Mouse (Mus musculus) embryonic facial prominence, embryonic 11.5 days (tissue): ENCODE measurements around the gene Dchs1. TPM values are rescaled to one million over a fixed set of nuclear protein-coding genes. Genes with fewer than 3 reads are reported as not detected.

ENCODE experiments used
- ATAC-seq: fragments of 200-750 bp; cut with Nextera tagmentation; replicated peaks from 2 replicates; pipeline ENCODE4 v1.8.0; 2017; ENCODE audit warnings: low read depth; ENCODE audit not compliant: insufficient number of reproducible peaks, low FRiP score, low TSS enrichment
- DNase-seq: peaks from one replicate; pipeline ENCODE4 v3.0.0-alpha.2; 2015; ENCODE audit warnings: low spot score
- H3K27ac ChIP-seq: fragments of 300-500 bp; sonication (generic); replicated peaks from 2 replicates; pipeline ENCODE4 v1.5.1; 2014; ENCODE audit warnings: mild to moderate bottlenecking, low read depth, low read length, control low read depth
- H3K27me3 ChIP-seq: fragments of 300-500 bp; sonication (generic); 2 replicates; pipeline ENCODE4 v1.6.1; 2014; ENCODE audit warnings: mild to moderate bottlenecking, low read length, moderate library complexity, mixed read lengths; ENCODE audit not compliant: control insufficient read depth, insufficient read depth
- H3K36me3 ChIP-seq: fragments of 300-500 bp; sonication (generic); replicated peaks from 2 replicates; pipeline ENCODE4 v1.6.1; 2014; ENCODE audit warnings: low read depth, mild to moderate bottlenecking, low read length, moderate library complexity, mixed read lengths; ENCODE audit not compliant: control insufficient read depth, insufficient read depth
- H3K4me1 ChIP-seq: fragments of 300-500 bp; sonication (generic); 2 replicates; pipeline ENCODE4 v1.6.1; 2014; ENCODE audit warnings: low read length, mixed read lengths; ENCODE audit not compliant: control insufficient read depth, insufficient read depth
- H3K4me2 ChIP-seq: fragments of 300-500 bp; sonication (generic); 2 replicates; pipeline ENCODE4 v1.6.1; 2014; ENCODE audit warnings: low read depth, mild to moderate bottlenecking, control low read depth, low read length, moderate library complexity
- H3K4me3 ChIP-seq: fragments of 300-500 bp; sonication (generic); 2 replicates; pipeline ENCODE4 v1.5.1; 2014; ENCODE audit warnings: low read depth, low read length, control low read depth
- H3K9ac ChIP-seq: fragments of 300-500 bp; sonication (generic); replicated peaks from 2 replicates; pipeline ENCODE4 v1.6.1; 2014; ENCODE audit warnings: mild to moderate bottlenecking, control low read depth, low read length
- H3K9me3 ChIP-seq: fragments of 300-500 bp; sonication (generic); replicated peaks from 2 replicates; pipeline ENCODE4 v1.6.1; 2016; ENCODE audit warnings: mild to moderate bottlenecking, low read length, inconsistent platforms, mixed read lengths; ENCODE audit not compliant: control insufficient read depth
- WGBS: fragments of 180-500 bp; shearing (Covaris S2); extraction: QIAGEN DNeasy Blood & Tissue Kit; methylation state at CpG from one replicate; pipeline ENCODE4 v1.1.7; 2014; 5-methylcytosine and 5-hydroxymethylcytosine counted together
- polyA plus RNA-seq: library from polyadenylated mRNA; unstranded; fragments of >200 nt; fragmentation: Nextera tagmentation; extraction: Ambion mirVana; gene quantifications from 2 replicates; pipeline ENCODE4 v1.2.1, GENCODE M21; 2014

Gene Dchs1
- polyA plus RNA-seq, 1 experiment from 2014 or later: 18.5 TPM

DNA sequence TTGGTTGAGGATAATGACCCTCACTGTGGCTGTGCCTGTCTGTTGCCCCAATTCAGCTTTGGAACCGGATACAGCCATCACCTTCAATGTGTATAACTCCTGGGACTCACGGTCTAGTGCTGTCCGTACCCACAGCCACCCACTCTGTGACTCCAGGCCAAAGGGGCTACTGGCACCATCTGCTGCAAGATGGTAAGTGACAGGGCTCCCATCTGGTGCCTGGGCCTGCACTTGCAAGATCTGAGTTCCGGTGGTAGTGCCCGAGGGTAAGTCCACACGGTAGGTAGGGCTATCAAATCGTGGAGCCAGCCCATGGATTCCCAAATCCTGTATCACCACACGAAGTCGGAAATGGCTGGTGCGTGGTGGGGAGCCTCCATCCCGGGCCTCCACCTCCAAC is 23.1 kb downstream of the Dchs1 start:
- no peak overlapping the region for H3K4me2 ChIP-seq
- H3K4me1 ChIP-seq: peaks cover 2% of the 10 kb centered on the region; the same call in 1 of the 2 replicates
- peaks cover 6% of the 10 kb centered on the region; the same call in 1 of the 2 replicates for H3K27me3 ChIP-seq
- no peak overlapping the region for H3K27ac ChIP-seq
- 87% methylated on average over 11 of the region's 11 CpGs for WGBS
- ATAC-seq (no peak), DNase-seq (no peak)
- no peak overlapping the region for H3K4me3 ChIP-seq
- H3K9me3 ChIP-seq: no peaks in the 10 kb centered on the region
- H3K36me3 ChIP-seq: peaks cover 22% of the 10 kb centered on the region
- no peak overlapping the region for H3K9ac ChIP-seq

DNA sequence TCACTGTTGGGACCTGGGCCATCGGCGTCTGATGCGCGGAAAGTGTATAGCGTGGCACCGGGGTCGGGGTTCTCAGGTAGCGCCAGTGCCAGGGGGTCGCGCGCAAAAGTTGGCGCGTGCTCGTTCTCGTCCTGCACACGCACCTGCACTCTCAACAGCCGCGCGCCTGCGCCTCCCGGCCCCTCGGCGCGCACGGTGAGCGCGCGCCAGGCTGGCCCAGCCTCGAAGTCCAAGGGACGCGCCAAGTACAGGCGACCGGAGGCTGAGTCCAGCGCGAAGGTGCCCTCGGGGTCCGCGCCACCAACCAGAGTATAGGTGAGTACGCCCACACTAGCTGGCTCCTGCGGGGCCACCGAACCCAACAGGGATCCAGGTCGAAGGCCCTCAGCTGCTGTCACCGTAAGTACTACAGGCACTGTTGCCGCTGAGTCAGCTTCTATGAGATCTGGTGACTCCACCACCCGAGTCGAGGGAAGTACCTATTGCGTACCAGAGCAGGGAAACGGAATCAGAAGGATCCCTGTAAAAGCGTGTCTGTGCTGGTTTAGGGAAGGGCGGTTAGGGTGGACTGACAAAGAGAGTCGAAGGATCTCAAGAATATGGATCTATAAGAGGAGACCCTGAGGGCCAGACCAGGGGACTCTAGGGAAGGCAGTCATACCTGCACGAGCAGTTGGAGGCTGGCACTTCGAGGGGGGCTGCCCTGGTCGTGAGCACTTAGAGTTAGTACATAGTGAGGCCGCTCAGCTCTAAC is 24.8 kb downstream of the Dchs1 start:
- peaks cover 32% of the 10 kb centered on the region for H3K36me3 ChIP-seq
- H3K4me3 ChIP-seq: no peak overlapping the region
- H3K9ac ChIP-seq: no peak overlapping the region
- 25% methylated on average over 55 of the region's 55 CpGs for WGBS
- no peak for DNase-seq
- peak overlapping the region; percentile 7 for H3K4me2 ChIP-seq
- no peak overlapping the region for H3K27ac ChIP-seq
- 0 out of 2 replicates have a peak, but pooled peaks have one; percentile 14 for ATAC-seq
- peaks cover 6% of the 10 kb centered on the region; the same call in 1 of the 2 replicates for H3K27me3 ChIP-seq
- H3K4me1 ChIP-seq: no peaks in the 10 kb centered on the region
- no peaks in the 10 kb centered on the region for H3K9me3 ChIP-seq

DNA sequence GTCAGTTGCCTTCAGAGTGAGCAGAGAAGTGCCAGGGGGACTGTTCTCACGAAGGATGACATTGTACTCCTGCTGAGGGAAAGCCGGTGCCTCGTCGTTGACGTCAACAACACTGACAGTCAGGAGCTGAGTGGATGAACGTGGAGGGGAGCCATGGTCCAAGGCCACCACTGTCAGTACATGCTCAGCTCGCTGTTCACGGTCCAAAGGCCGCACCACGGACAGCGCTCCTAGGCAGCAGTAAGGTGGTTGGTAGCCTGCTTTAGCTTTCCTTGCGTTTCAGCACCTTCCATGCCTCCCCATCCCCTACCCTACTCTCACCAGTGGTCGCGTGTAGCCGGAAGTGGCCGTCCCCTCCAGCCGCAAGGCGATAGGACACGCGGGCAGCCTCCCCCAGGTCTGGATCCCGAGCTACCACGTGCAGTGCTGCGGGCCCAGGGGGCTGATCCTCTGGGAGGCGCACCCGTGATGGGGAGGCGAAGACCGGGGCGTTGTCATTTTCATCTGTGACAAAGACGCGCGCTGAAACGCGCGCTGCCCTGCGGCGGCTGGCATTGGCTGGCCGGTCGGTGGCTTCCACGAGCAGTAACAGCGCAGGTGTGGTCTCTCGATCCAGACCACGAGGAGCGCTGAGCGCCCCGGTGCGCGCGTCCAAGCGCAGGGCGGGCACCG is 25.5 kb downstream of the Dchs1 start:
- WGBS: 22% methylated on average over 51 of the region's 51 CpGs
- Histone ChIP-seq H3K27ac (no peak overlapping the region), H3K4me3 (no peak overlapping the region), H3K4me2 (no peak overlapping the region; the same call in 1 of the 2 replicates), H3K4me1 (no peaks in the 10 kb centered on the region), H3K27me3 (peaks cover 6% of the 10 kb centered on the region; the same call in 1 of the 2 replicates), H3K36me3 (peaks cover 38% of the 10 kb centered on the region), H3K9ac (no peak overlapping the region), H3K9me3 (no peaks in the 10 kb centered on the region)
- ATAC-seq (peak; percentile 15; the same call in 1 of the 2 replicates), DNase-seq (no peak)

DNA sequence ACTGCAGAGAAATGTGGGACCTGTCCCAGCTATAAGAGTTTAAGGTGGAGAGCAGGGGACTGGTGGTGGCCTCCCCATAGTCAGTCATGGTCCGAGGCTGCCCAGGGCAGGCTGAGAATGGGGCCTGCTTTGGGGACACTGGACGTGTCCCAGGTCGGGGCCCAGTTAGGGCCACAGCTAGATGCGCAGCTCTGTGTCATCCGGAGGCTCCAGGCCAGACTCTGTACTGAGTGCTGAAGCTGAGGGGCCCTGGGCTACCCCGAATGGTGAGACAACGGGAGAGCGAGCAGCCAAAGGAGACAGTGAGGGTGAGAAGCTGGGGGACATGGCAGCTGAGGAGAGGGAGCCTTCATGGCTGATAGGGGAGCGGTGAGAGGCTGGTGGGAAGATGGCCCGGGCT is 34.2 kb downstream of the Dchs1 start:
- H3K9ac ChIP-seq: no peak overlapping the region
- no peaks in the 10 kb centered on the region for H3K27me3 ChIP-seq
- ATAC-seq (no peak), DNase-seq (no peak)
- peaks cover 11% of the 10 kb centered on the region for H3K36me3 ChIP-seq
- no peaks in the 10 kb centered on the region for H3K4me1 ChIP-seq
- no peaks in the 10 kb centered on the region for H3K9me3 ChIP-seq
- H3K4me2 ChIP-seq: no peak overlapping the region
- H3K27ac ChIP-seq: no peak overlapping the region
- no peak overlapping the region for H3K4me3 ChIP-seq
- 90% methylated on average over 10 of the region's 10 CpGs for WGBS

DNA sequence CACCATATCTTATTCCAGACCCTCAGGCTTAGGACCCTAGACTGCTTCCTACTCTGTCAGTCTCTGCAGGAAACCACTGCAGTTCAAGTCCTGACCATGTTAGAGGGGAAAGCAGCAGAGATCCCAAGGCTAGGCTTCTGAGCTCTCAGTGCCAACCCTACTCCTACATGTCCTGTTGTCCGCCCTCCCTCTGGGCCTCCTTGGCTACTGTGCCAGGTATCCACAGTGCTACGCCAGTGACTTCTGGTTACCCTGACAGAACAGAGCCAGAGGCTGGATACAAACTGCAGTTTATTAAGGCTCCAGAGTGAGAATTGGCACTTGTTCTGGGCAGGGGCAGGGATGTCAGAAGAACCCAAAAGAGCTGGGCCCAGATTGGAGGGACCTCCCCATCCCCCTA is 34.7 kb downstream of the Dchs1 start:
- no peak overlapping the region for H3K27ac ChIP-seq
- H3K4me3 ChIP-seq: no peak overlapping the region
- 93% methylated on average over 2 of the region's 2 CpGs for WGBS
- DNase-seq (no peak), ATAC-seq (peak; percentile 10; the same call in 1 of the 2 replicates)
- H3K4me2 ChIP-seq: peak overlapping the region; percentile 10; the same call in 1 of the 2 replicates
- H3K4me1 ChIP-seq: no peaks in the 10 kb centered on the region
- no peaks in the 10 kb centered on the region for H3K27me3 ChIP-seq
- H3K36me3 ChIP-seq: peaks cover 9% of the 10 kb centered on the region
- H3K9ac ChIP-seq: no peak overlapping the region
- H3K9me3 ChIP-seq: no peaks in the 10 kb centered on the region

DNA sequence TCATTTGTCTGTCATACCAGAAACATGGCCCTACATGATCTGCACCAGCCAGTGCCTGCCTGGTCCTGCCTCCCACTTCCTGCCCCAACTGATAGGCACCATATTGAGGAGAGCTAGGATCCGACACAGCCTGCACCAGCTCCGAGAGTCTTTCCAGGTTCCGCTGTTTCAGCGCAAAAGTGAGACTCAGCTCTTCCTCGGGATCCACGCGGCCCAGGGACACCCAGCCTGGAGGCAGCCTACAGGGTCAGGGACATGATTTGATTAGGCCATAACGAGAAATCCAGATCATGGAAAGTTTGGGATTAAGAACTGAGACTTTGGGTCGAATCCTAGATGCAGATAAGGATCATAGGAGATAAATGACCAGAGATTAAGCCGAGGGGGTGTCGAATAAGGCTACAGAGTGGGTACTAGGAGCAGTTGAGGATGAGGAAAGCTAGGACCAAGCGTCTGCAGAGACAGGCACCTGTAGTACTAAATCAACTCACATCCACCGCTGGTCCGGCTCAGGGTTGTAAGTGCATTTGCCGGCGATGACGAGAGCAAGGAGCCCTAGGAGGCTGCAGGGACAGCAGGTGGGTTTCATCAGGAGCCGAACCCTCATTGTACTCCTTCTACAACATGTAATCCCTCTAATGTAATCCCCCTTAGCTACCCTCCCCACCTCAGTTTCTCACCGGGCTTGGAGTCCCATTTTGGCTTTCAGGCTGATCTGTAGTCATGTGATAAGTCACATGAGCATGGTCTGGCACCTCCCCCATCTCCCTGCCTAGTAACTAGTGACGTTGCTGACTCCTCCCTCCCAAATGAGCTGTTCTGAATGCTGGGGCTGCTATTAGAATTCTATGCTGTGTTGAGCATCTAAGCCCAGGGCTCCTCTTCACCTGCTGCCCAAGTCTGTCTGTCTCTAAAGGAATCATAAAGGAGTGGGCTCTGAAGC is 35.7 kb downstream of the Dchs1 start, which contains the start of gene Tpp1:
Tpp1 (minus strand) TSS at position 745 of the 943 bp plus-strand sequence.
- Histone ChIP-seq H3K9me3 (no peaks in the 10 kb centered on the region), H3K4me1 (no peaks in the 10 kb centered on the region), H3K36me3 (peaks cover 2% of the 10 kb centered on the region), H3K4me2 (peak within 1 kb of the TSS; percentile 66), H3K27me3 (no peaks in the 10 kb centered on the region), H3K9ac (peak within 1 kb of the TSS; percentile 67), H3K27ac (no peak within 1 kb of the TSS), H3K4me3 (peak within 1 kb of the TSS; percentile 51)
- 24% methylated on average over 20 of the region's 20 CpGs for WGBS
- ATAC-seq: peak; percentile 83
- DNase-seq: peak; percentile 92

DNA sequence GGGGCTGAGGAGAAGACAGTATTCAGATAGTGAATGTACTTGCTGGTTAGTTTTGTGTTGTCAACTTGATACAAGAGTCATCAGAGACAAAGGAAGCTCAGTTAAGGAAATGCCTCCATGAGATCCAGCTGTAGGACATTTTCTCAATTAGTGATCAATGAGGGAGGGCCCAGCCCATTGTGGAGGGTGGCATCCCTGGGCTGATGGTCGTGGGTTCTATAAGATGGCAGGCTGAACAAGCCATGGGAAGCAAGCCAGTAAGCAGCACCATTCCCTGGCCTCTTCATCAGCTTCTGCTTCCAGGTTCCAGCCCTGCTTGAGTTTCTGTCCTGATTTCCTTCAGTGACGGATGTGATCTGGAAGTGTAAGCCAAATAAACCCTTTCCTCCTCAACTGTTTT is 39.7 kb downstream of the Dchs1 start:
- ATAC-seq (no peak), DNase-seq (no peak)
- Histone ChIP-seq H3K27me3 (no peaks in the 10 kb centered on the region), H3K27ac (no peak overlapping the region), H3K4me3 (no peak overlapping the region), H3K9ac (no peak overlapping the region), H3K36me3 (no peaks in the 10 kb centered on the region; the same call in 1 of the 2 replicates), H3K4me1 (no peaks in the 10 kb centered on the region), H3K4me2 (no peak overlapping the region), H3K9me3 (no peaks in the 10 kb centered on the region)
- 71% methylated on average over 2 of the region's 2 CpGs for WGBS
